Mouse (Mus musculus) heart, postnatal 0 days (tissue): ENCODE results near the gene Prkch.

Experiments used
- CTCF ChIP-seq: IDR thresholded peaks from 2 replicates; pipeline ENCODE4 v1.5.1; 2016; ENCODE audit warnings: antibody characterized with exemption, control low read depth, low read depth
- EP300 ChIP-seq: IDR thresholded peaks from 2 replicates; pipeline ENCODE4 v1.6.1; 2016; ENCODE audit warnings: antibody characterized with exemption, low read depth

GRCm38 (mm10) chr12:73600457-73600856, 15.9 kb downstream of the Prkch start:
- TF ChIP-seq CTCF (no peak), EP300 (no peak)
